Mouse (Mus musculus) intestine, embryonic 16.5 days (tissue): ENCODE data around the gene Map3k6. TPM values are rescaled to one million over a fixed set of nuclear protein-coding genes. Genes with fewer than 3 reads are reported as not detected.

Experiments used
- ATAC-seq: fragments of 200-750 bp; cut with Nextera tagmentation; 2 replicates; pipeline ENCODE4 v1.8.0; 2017; ENCODE audit warnings: moderate TSS enrichment, moderate library complexity
- H3K27ac ChIP-seq: fragments of 300-500 bp; sonication (generic); 2 replicates; pipeline ENCODE4 v1.5.1; 2014; ENCODE audit warnings: mild to moderate bottlenecking, low read length
- H3K27me3 ChIP-seq: fragments of 300-500 bp; sonication (generic); replicated peaks from 2 replicates; pipeline ENCODE4 v1.6.1; 2014; ENCODE audit warnings: low read length, control low read depth, mixed read lengths; ENCODE audit not compliant: control insufficient read depth, insufficient read depth
- H3K36me3 ChIP-seq: fragments of 300-500 bp; sonication (generic); 2 replicates; pipeline ENCODE4 v1.6.1; 2014; ENCODE audit warnings: low read length, control low read depth; ENCODE audit not compliant: control insufficient read depth, insufficient read depth
- H3K4me1 ChIP-seq: fragments of 300-500 bp; sonication (generic); 2 replicates; pipeline ENCODE4 v1.6.1; 2014; ENCODE audit warnings: low read length, control low read depth, mixed read lengths; ENCODE audit not compliant: control insufficient read depth, insufficient read depth
- H3K4me2 ChIP-seq: fragments of 300-500 bp; sonication (generic); 2 replicates; pipeline ENCODE4 v1.6.1; 2014; ENCODE audit warnings: low read depth, low read length, control low read depth
- H3K4me3 ChIP-seq: fragments of 300-500 bp; sonication (generic); 2 replicates; pipeline ENCODE4 v1.5.1; 2014; ENCODE audit warnings: mild to moderate bottlenecking, low read length
- H3K9ac ChIP-seq: fragments of 300-500 bp; sonication (generic); 2 replicates; pipeline ENCODE4 v1.6.1; 2014; ENCODE audit warnings: low read depth, low read length
- H3K9me3 ChIP-seq: fragments of 300-500 bp; sonication (generic); 2 replicates; pipeline ENCODE4 v1.6.1; 2016; ENCODE audit warnings: low read length, control low read depth; ENCODE audit not compliant: control insufficient read depth
- WGBS: fragments of 180-500 bp; shearing (Covaris S2); extraction: QIAGEN DNeasy Blood & Tissue Kit; methylation state at CpG from one replicate; pipeline ENCODE4 v1.1.7; 2014; 5-methylcytosine and 5-hydroxymethylcytosine counted together
- polyA plus RNA-seq: library from polyadenylated mRNA; unstranded; fragments of >200 nt; fragmentation: Nextera tagmentation; extraction: Ambion mirVana; gene quantifications from 2 replicates; pipeline ENCODE4 v1.2.1, GENCODE M21; 2015

Map3k6 gene
- polyA plus RNA-seq, 1 experiment from 2014 or later, result 2.8 TPM

- peak overlapping the region; percentile 88 for H3K27ac ChIP-seq
- H3K4me2 ChIP-seq, result no peak overlapping the region
- H3K9ac ChIP-seq, result peak overlapping the region; percentile 49
- peaks cover 68% of the 10 kb centered on the region for H3K4me1 ChIP-seq
- 0 out of 2 replicates have a peak, but pooled peaks have one; percentile 3 for ATAC-seq
- WGBS, result 49% methylated on average over 21 of the region's 21 CpGs
- no peaks in the 10 kb centered on the region for H3K27me3 ChIP-seq
- H3K4me3 ChIP-seq, result no peak overlapping the region
- no peaks in the 10 kb centered on the region for H3K9me3 ChIP-seq
- no peaks in the 10 kb centered on the region; the same call in none of the 2 replicates for H3K36me3 ChIP-seq
These were observed 40.3 kb upstream of the Map3k6 start for GRCm38 (mm10) chr4:133200343-133200742.

GRCm38 (mm10) chr4:133201006-133201771, 39.4 kb upstream of the Map3k6 start:
- Histone ChIP-seq H3K27me3 (no peaks in the 10 kb centered on the region), H3K4me2 (peak overlapping the region; percentile 4; the same call in 1 of the 2 replicates), H3K9me3 (no peaks in the 10 kb centered on the region), H3K9ac (peak overlapping the region; percentile 32; the same call in 1 of the 2 replicates), H3K27ac (peak overlapping the region; percentile 88), H3K36me3 (no peaks in the 10 kb centered on the region; the same call in none of the 2 replicates), H3K4me1 (peaks cover 66% of the 10 kb centered on the region), H3K4me3 (no peak overlapping the region)
- WGBS, result 50% methylated on average over 8 of the region's 8 CpGs
- peak; percentile 71 for ATAC-seq

GRCm38 (mm10) chr4:133202254-133202653, 38.4 kb upstream of the Map3k6 start:
- H3K9me3 ChIP-seq, result no peaks in the 10 kb centered on the region
- H3K36me3 ChIP-seq, result no peaks in the 10 kb centered on the region
- ATAC-seq, result no peak
- H3K4me1 ChIP-seq, result peaks cover 56% of the 10 kb centered on the region
- H3K4me3 ChIP-seq, result no peak overlapping the region
- 0 out of 2 replicates have a peak overlapping the region, but pooled peaks have one; percentile 10 for H3K9ac ChIP-seq
- no peak overlapping the region for H3K27ac ChIP-seq
- H3K4me2 ChIP-seq, result no peak overlapping the region
- WGBS, result 95% methylated on average over 3 of the region's 3 CpGs
- H3K27me3 ChIP-seq, result no peaks in the 10 kb centered on the region

- H3K9ac ChIP-seq, result no peak overlapping the region
- H3K27me3 ChIP-seq, result no peaks in the 10 kb centered on the region; the same call in 1 of the 2 replicates
- H3K27ac ChIP-seq, result no peak overlapping the region
- H3K9me3 ChIP-seq, result no peaks in the 10 kb centered on the region
- peaks cover 42% of the 10 kb centered on the region for H3K4me1 ChIP-seq
- H3K4me2 ChIP-seq, result no peak overlapping the region
- no peaks in the 10 kb centered on the region for H3K36me3 ChIP-seq
- no peak for ATAC-seq
- no peak overlapping the region for H3K4me3 ChIP-seq
- 74% methylated on average over 3 of the region's 3 CpGs for WGBS
These were observed 37.0 kb upstream of the Map3k6 start for GRCm38 (mm10) chr4:133203591-133203990.

- no peaks in the 10 kb centered on the region for H3K36me3 ChIP-seq
- 25% methylated on average over 7 of the region's 7 CpGs for WGBS
- H3K9ac ChIP-seq, result peak overlapping the region; percentile 47
- H3K27me3 ChIP-seq, result no peaks in the 10 kb centered on the region; the same call in 1 of the 2 replicates
- H3K9me3 ChIP-seq, result no peaks in the 10 kb centered on the region
- ATAC-seq, result no peak
- peak overlapping the region; percentile 52 for H3K27ac ChIP-seq
- H3K4me1 ChIP-seq, result peaks cover 34% of the 10 kb centered on the region
- H3K4me3 ChIP-seq, result no peak overlapping the region
- no peak overlapping the region for H3K4me2 ChIP-seq
These were observed 36.2 kb upstream of the Map3k6 start for GRCm38 (mm10) chr4:133204379-133204778.

GRCm38 (mm10) chr4:133209366-133209765, 31.3 kb upstream of the Map3k6 start:
- WGBS, result 4% methylated on average over 11 of the region's 11 CpGs
- Histone ChIP-seq H3K9me3 (no peaks in the 10 kb centered on the region), H3K4me3 (no peak overlapping the region), H3K9ac (no peak overlapping the region), H3K36me3 (no peaks in the 10 kb centered on the region), H3K27me3 (peaks cover 8% of the 10 kb centered on the region), H3K27ac (no peak overlapping the region), H3K4me1 (peaks cover 20% of the 10 kb centered on the region), H3K4me2 (no peak overlapping the region)
- no peak for ATAC-seq

- 93% methylated on average over 24 of the region's 24 CpGs for WGBS
- Histone ChIP-seq H3K4me3 (no peak overlapping the region), H3K36me3 (no peaks in the 10 kb centered on the region), H3K27ac (no peak overlapping the region), H3K9ac (no peak overlapping the region), H3K4me2 (no peak overlapping the region), H3K4me1 (peaks cover 13% of the 10 kb centered on the region), H3K9me3 (no peaks in the 10 kb centered on the region), H3K27me3 (peaks cover 8% of the 10 kb centered on the region)
- ATAC-seq, result no peak
These were observed 30.4 kb upstream of the Map3k6 start for GRCm38 (mm10) chr4:133210023-133210787.

GRCm38 (mm10) chr4:133210788-133211390, 29.7 kb upstream of the Map3k6 start:
- H3K4me2 ChIP-seq, result no peak overlapping the region
- H3K4me1 ChIP-seq, result peaks cover 13% of the 10 kb centered on the region
- no peaks in the 10 kb centered on the region for H3K36me3 ChIP-seq
- no peaks in the 10 kb centered on the region for H3K9me3 ChIP-seq
- 91% methylated on average over 19 of the region's 19 CpGs for WGBS
- H3K27me3 ChIP-seq, result peaks cover 8% of the 10 kb centered on the region
- H3K4me3 ChIP-seq, result no peak overlapping the region
- ATAC-seq, result no peak
- no peak overlapping the region for H3K27ac ChIP-seq
- no peak overlapping the region for H3K9ac ChIP-seq
